Mouse (Mus musculus) small intestine, adult 2 months (tissue): Measurements from ENCODE around the gene Dcaf12.

ENCODE experiments used
- CTCF ChIP-seq: fragments of 200-500 bp; IDR thresholded peaks from 2 replicates; pipeline ENCODE4 v1.5.1; 2012; ENCODE audit warnings: low read depth, mild to moderate bottlenecking, control low read depth, inconsistent platforms, low read length, moderate library complexity, mixed read lengths; ENCODE audit not compliant: insufficient replicate concordance, insufficient read length; ENCODE audit errors: extremely low read depth
- POLR2A ChIP-seq: fragments of 200-500 bp; IDR thresholded peaks from 2 replicates; pipeline ENCODE4 v1.6.1; 2012; ENCODE audit warnings: low read depth, mild to moderate bottlenecking, control low read depth, inconsistent platforms, low read length, moderate library complexity

- TF ChIP-seq CTCF, result no peak
- TF ChIP-seq POLR2A, result peak; percentile 84
These were observed 34.0 kb upstream of the Dcaf12 start, which contains the start of gene Ubap1 for GRCm38 (mm10) chr4:41348584-41349198.
